Mouse (Mus musculus) thymus, adult 2 months (tissue): ENCODE data around the gene Herc6.

Experiments
- CTCF ChIP-seq: fragments of 200-500 bp; IDR thresholded peaks from 2 replicates; pipeline ENCODE4 v1.5.1; 2012; ENCODE audit warnings: mild to moderate bottlenecking, control low read depth, low read length, moderate library complexity, borderline replicate concordance; ENCODE audit not compliant: control insufficient read depth, poor library complexity, insufficient read depth; ENCODE audit errors: extremely low read depth
- POLR2A ChIP-seq: fragments of 200-500 bp; IDR thresholded peaks from 2 replicates; pipeline ENCODE4 v1.6.1; 2012; ENCODE audit warnings: mild to moderate bottlenecking, low read length, control low read depth, moderate library complexity; ENCODE audit not compliant: control insufficient read depth, poor library complexity, insufficient read depth; ENCODE audit errors: extremely low read depth

GRCm38 (mm10) chr6:57544866-57545265, 35.9 kb upstream of the Herc6 start:
- TF ChIP-seq POLR2A: no peak
- no peak for TF ChIP-seq CTCF
